Mouse (Mus musculus): ENCODE data around the gene Lsm14b. TPM values are rescaled to one million over a fixed set of nuclear protein-coding genes. Genes with fewer than 3 reads are reported as not detected.

The Lsm14b gene
- polyA plus RNA-seq, 1 experiment from 2014 or later: 4.3 TPM

GRCm38 (mm10) chr2:180022751-180023150 is 2.0 kb upstream of the Lsm14b start:
- ATAC-seq (replicated peaks; ENCODE audit: insufficient number of reproducible peaks, low FRiP score, low TSS enrichment): no peak
- peaks cover 25% of the 10 kb centered on the region; the same call in 1 of the 2 replicates for H3K27me3 ChIP-seq (ENCODE audit: control insufficient read depth, insufficient read depth, low read length)

GRCm38 (mm10) chr2:180025135-180025860 is 511 bp downstream of the Lsm14b start:
- peaks cover 14% of the 10 kb centered on the region for H3K36me3 ChIP-seq (ENCODE audit: control insufficient read depth, insufficient read depth, low read length)

More at GRCm38 (mm10) chr2:180022751-180023150, 2.0 kb upstream of the Lsm14b start:
- H3K36me3 ChIP-seq (ENCODE audit: control insufficient read depth, insufficient read depth, low read length): no peaks in the 10 kb centered on the region
- H3K9me3 ChIP-seq (replicated peaks; ENCODE audit: control insufficient read depth, low read length): no peaks in the 10 kb centered on the region
- H3K27ac ChIP-seq (ENCODE audit: low read depth, low read length): no peak overlapping the region
- peaks cover 21% of the 10 kb centered on the region for H3K4me1 ChIP-seq (ENCODE audit: control insufficient read depth, insufficient read depth, low read length)
- no peak overlapping the region for H3K4me3 ChIP-seq (ENCODE audit: low read depth, low read length)
- no peak overlapping the region; the same call in 1 of the 2 replicates for H3K9ac ChIP-seq (ENCODE audit: low read depth, low read length)
- no peak overlapping the region for H3K4me2 ChIP-seq
- WGBS (ENCODE audit: insufficient replicate concordance): 53% methylated on average over 6 of the region's 6 CpGs

GRCm38 (mm10) chr2:180025861-180026200 is 1.0 kb downstream of the Lsm14b start:
- 10% methylated on average over 6 of the region's 6 CpGs for whole genome bisulfite sequencing (ENCODE audit: insufficient replicate concordance)
- Histone ChIP-seq H3K36me3 (ENCODE audit: control insufficient read depth, insufficient read depth, low read length) (peaks cover 14% of the 10 kb centered on the region), H3K9ac (ENCODE audit: low read depth, low read length) (peak overlapping the region; percentile 92), H3K9me3 (replicated peaks; ENCODE audit: control insufficient read depth, low read length) (no peaks in the 10 kb centered on the region), H3K27ac (ENCODE audit: low read depth, low read length) (no peak overlapping the region), H3K4me2 (peak overlapping the region; percentile 98), H3K4me1 (ENCODE audit: control insufficient read depth, insufficient read depth, low read length) (peaks cover 30% of the 10 kb centered on the region), H3K27me3 (ENCODE audit: control insufficient read depth, insufficient read depth, low read length) (peaks cover 10% of the 10 kb centered on the region; the same call in 1 of the 2 replicates), H3K4me3 (ENCODE audit: low read depth, low read length) (peak overlapping the region; percentile 95)
- ATAC-seq (replicated peaks; ENCODE audit: insufficient number of reproducible peaks, low FRiP score, low TSS enrichment): no peak

More at GRCm38 (mm10) chr2:180025135-180025860, 511 bp downstream of the Lsm14b start:
- H3K27ac ChIP-seq (ENCODE audit: low read depth, low read length): peak overlapping the region; percentile 92
- peak overlapping the region; percentile 95 for H3K4me3 ChIP-seq (ENCODE audit: low read depth, low read length)
- H3K9me3 ChIP-seq (replicated peaks; ENCODE audit: control insufficient read depth, low read length): no peaks in the 10 kb centered on the region
- peak overlapping the region; percentile 92 for H3K9ac ChIP-seq (ENCODE audit: low read depth, low read length)
- peaks cover 30% of the 10 kb centered on the region for H3K4me1 ChIP-seq (ENCODE audit: control insufficient read depth, insufficient read depth, low read length)
- H3K4me2 ChIP-seq: peak overlapping the region; percentile 98
- no peak; the same call in none of the 2 replicates for ATAC-seq (replicated peaks; ENCODE audit: insufficient number of reproducible peaks, low FRiP score, low TSS enrichment)
- peaks cover 13% of the 10 kb centered on the region; the same call in 1 of the 2 replicates for H3K27me3 ChIP-seq (ENCODE audit: control insufficient read depth, insufficient read depth, low read length)
- WGBS (ENCODE audit: insufficient replicate concordance): under 1% methylated on average over 76 of the region's 84 CpGs

GRCm38 (mm10) chr2:180027768-180028167 is 3.0 kb downstream of the Lsm14b start:
- no peak overlapping the region for H3K9ac ChIP-seq (ENCODE audit: low read depth, low read length)
- peaks cover 30% of the 10 kb centered on the region for H3K4me1 ChIP-seq (ENCODE audit: control insufficient read depth, insufficient read depth, low read length)
- 75% methylated on average over 9 of the region's 9 CpGs for WGBS (ENCODE audit: insufficient replicate concordance)
- no peak overlapping the region for H3K27ac ChIP-seq (ENCODE audit: low read depth, low read length)
- peaks cover 26% of the 10 kb centered on the region for H3K36me3 ChIP-seq (ENCODE audit: control insufficient read depth, insufficient read depth, low read length)
- H3K4me3 ChIP-seq (ENCODE audit: low read depth, low read length): no peak overlapping the region
- no peak for ATAC-seq (replicated peaks; ENCODE audit: insufficient number of reproducible peaks, low FRiP score, low TSS enrichment)
- no peaks in the 10 kb centered on the region for H3K9me3 ChIP-seq (replicated peaks; ENCODE audit: control insufficient read depth, low read length)
- H3K27me3 ChIP-seq (ENCODE audit: control insufficient read depth, insufficient read depth, low read length): peaks cover 7% of the 10 kb centered on the region; the same call in 1 of the 2 replicates
- peak overlapping the region; percentile 98 for H3K4me2 ChIP-seq

GRCm38 (mm10) chr2:180031270-180031669 is 6.5 kb downstream of the Lsm14b start:
- 91% methylated on average over 6 of the region's 6 CpGs for WGBS (ENCODE audit: insufficient replicate concordance)
- no peak for ATAC-seq (replicated peaks; ENCODE audit: insufficient number of reproducible peaks, low FRiP score, low TSS enrichment)
- no peaks in the 10 kb centered on the region for H3K27me3 ChIP-seq (ENCODE audit: control insufficient read depth, insufficient read depth, low read length)

GRCm38 (mm10) chr2:180032925-180033324 is 8.1 kb downstream of the Lsm14b start:
- no peak overlapping the region for H3K27ac ChIP-seq (ENCODE audit: low read depth, low read length)
- peaks cover 61% of the 10 kb centered on the region for H3K36me3 ChIP-seq (ENCODE audit: control insufficient read depth, insufficient read depth, low read length)
- H3K4me2 ChIP-seq: no peak overlapping the region
- no peaks in the 10 kb centered on the region for H3K9me3 ChIP-seq (replicated peaks; ENCODE audit: control insufficient read depth, low read length)
- no peak overlapping the region for H3K9ac ChIP-seq (ENCODE audit: low read depth, low read length)
- WGBS (ENCODE audit: insufficient replicate concordance): 63% methylated on average over 3 of the region's 3 CpGs
- H3K27me3 ChIP-seq (ENCODE audit: control insufficient read depth, insufficient read depth, low read length): no peaks in the 10 kb centered on the region
- ATAC-seq (replicated peaks; ENCODE audit: insufficient number of reproducible peaks, low FRiP score, low TSS enrichment): no peak
- H3K4me1 ChIP-seq (ENCODE audit: control insufficient read depth, insufficient read depth, low read length): peaks cover 19% of the 10 kb centered on the region
- no peak overlapping the region for H3K4me3 ChIP-seq (ENCODE audit: low read depth, low read length)

More at GRCm38 (mm10) chr2:180031270-180031669, 6.5 kb downstream of the Lsm14b start:
- Histone ChIP-seq H3K9ac (ENCODE audit: low read depth, low read length) (no peak overlapping the region), H3K27ac (ENCODE audit: low read depth, low read length) (no peak overlapping the region), H3K36me3 (ENCODE audit: control insufficient read depth, insufficient read depth, low read length) (peaks cover 44% of the 10 kb centered on the region), H3K4me2 (no peak overlapping the region), H3K4me3 (ENCODE audit: low read depth, low read length) (no peak overlapping the region), H3K4me1 (ENCODE audit: control insufficient read depth, insufficient read depth, low read length) (peaks cover 36% of the 10 kb centered on the region), H3K9me3 (replicated peaks; ENCODE audit: control insufficient read depth, low read length) (no peaks in the 10 kb centered on the region)

GRCm38 (mm10) chr2:180033956-180034355 is 9.2 kb downstream of the Lsm14b start:
- H3K4me1 ChIP-seq (ENCODE audit: control insufficient read depth, insufficient read depth, low read length): peaks cover 12% of the 10 kb centered on the region
- H3K4me2 ChIP-seq: no peak overlapping the region
- ATAC-seq (replicated peaks; ENCODE audit: insufficient number of reproducible peaks, low FRiP score, low TSS enrichment): 0 out of 2 replicates have a peak, but pooled peaks have one; percentile 31

GRCm38 (mm10) chr2:180034753-180035152 is 10.0 kb downstream of the Lsm14b start:
- H3K27me3 ChIP-seq (ENCODE audit: control insufficient read depth, insufficient read depth, low read length): no peaks in the 10 kb centered on the region
- WGBS (ENCODE audit: insufficient replicate concordance): 59% methylated on average over 5 of the region's 5 CpGs
- H3K4me3 ChIP-seq (ENCODE audit: low read depth, low read length): no peak overlapping the region
- ATAC-seq (replicated peaks; ENCODE audit: insufficient number of reproducible peaks, low FRiP score, low TSS enrichment): no peak
- H3K9me3 ChIP-seq (replicated peaks; ENCODE audit: control insufficient read depth, low read length): no peaks in the 10 kb centered on the region
- no peak overlapping the region for H3K9ac ChIP-seq (ENCODE audit: low read depth, low read length)
- H3K27ac ChIP-seq (ENCODE audit: low read depth, low read length): no peak overlapping the region
- no peak overlapping the region for H3K4me2 ChIP-seq
- H3K36me3 ChIP-seq (ENCODE audit: control insufficient read depth, insufficient read depth, low read length): peaks cover 60% of the 10 kb centered on the region
- peaks cover 12% of the 10 kb centered on the region for H3K4me1 ChIP-seq (ENCODE audit: control insufficient read depth, insufficient read depth, low read length)

More at GRCm38 (mm10) chr2:180033956-180034355, 9.2 kb downstream of the Lsm14b start:
- Histone ChIP-seq H3K36me3 (ENCODE audit: control insufficient read depth, insufficient read depth, low read length) (peaks cover 66% of the 10 kb centered on the region), H3K9ac (ENCODE audit: low read depth, low read length) (no peak overlapping the region), H3K27me3 (ENCODE audit: control insufficient read depth, insufficient read depth, low read length) (no peaks in the 10 kb centered on the region), H3K9me3 (replicated peaks; ENCODE audit: control insufficient read depth, low read length) (no peaks in the 10 kb centered on the region), H3K4me3 (ENCODE audit: low read depth, low read length) (no peak overlapping the region), H3K27ac (ENCODE audit: low read depth, low read length) (peak overlapping the region; percentile 22; the same call in 1 of the 2 replicates)
- WGBS (ENCODE audit: insufficient replicate concordance): 64% methylated on average over 3 of the region's 3 CpGs
